Mouse (Mus musculus) megakaryocyte, adult 5-6 weeks (primary cell): ENCODE data around the gene Ifnl2. TPM values are rescaled to one million over a fixed set of nuclear protein-coding genes. Genes with fewer than 3 reads are reported as not detected.
"Not testable (repeated sequence)": the region's sequence is repeated elsewhere in the genome, so short reads cannot be mapped to it uniquely, and the experiment has no call there.

Source experiments
- ATAC-seq: 2 replicates; pipeline ENCODE4 v1.8.0; 2016; ENCODE audit warnings: mild to moderate bottlenecking, inconsistent platforms; ENCODE audit not compliant: poor library complexity, severe bottlenecking
- total RNA-seq, 2 experiments: library from RNA; stranded (forward) in 1 of 2; stranded (reverse) in 1 of 2; fragments of 153-499, 151-499 nt in 1 of 2; fragments of 221-1000, 200-1000 nt in 1 of 2; gene quantifications; 2 replicates each; pipeline versions ENCODE4 v1.2.3 to v1.2.4; 2015 to 2017

Ifnl2 gene
- total RNA-seq (2015): not detected in 2 replicates
- total RNA-seq (2017): not detected in 2 replicates

DNA sequence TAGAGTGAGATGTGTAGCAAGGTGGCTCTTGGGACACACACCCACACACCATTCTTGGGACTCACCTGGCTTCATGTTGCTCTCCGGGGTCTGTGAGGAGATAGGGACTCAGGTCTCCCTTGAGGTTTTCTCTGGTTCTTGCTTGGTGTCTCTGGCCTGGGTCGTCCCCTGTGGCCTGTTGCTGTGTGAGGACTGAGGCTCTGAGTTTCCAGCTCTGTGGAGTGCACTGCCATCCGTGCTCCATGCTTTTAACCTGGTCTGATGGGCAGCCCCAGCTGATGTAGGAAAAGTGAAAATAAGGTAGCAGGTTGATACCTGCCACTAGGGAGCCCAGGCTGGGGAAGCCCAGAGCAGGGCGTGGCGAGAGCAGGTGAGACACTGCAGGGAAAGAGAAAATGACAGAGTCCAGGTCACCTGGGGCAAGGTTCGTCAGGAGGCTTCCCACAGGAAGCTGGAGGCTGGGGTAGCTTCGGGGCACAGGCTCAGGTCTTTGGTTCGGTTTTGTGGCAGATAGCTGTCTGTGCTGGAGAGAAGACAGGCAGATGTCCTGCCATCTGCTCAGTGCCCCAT is at the start of gene Ifnl2:
Gene Ifnl2 (minus strand): TSS at position 51 of the 570 bp plus-strand sequence.
- not testable (repeated sequence) for ATAC-seq

DNA sequence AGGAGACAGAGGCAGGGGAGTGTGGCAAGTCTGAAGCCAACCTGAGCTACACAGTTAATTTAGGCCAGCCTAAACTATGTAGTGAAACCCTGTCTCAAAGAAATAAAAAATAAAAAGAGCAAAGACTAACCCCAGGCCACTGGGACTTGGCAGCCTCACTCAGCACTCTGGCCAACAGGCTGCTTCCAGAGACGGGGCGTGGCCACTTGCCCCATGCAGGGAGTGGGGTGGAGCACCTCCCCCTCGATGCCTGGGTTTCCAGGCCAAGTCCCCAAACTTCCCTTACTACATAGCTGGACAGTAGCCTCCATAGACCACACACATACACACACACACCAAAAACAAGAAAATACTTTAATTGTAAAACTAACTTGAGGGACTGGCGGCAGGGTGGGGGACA is 48.2 kb upstream of the Ifnl2 start:
- no peak for ATAC-seq

DNA sequence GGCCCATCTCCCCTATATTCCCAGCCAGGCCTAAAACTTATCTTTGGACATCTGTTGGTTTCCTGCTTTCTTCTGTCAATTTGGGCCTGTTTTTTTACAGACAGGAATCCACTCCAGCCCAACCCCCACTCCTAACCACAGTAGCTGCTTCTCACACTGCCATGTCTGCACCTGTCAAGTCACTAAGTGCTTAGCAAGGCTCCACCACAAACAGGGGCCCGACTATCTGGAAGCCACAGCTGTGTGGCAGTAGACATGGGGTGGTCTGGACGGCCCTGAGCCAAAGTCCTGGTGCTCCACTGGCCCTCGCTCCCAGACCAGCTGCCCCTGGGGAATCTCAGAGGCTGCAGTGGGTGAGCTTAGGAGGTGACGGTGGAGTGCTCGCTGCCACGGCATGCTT is 47.5 kb upstream of the Ifnl2 start:
- no peak for ATAC-seq

DNA sequence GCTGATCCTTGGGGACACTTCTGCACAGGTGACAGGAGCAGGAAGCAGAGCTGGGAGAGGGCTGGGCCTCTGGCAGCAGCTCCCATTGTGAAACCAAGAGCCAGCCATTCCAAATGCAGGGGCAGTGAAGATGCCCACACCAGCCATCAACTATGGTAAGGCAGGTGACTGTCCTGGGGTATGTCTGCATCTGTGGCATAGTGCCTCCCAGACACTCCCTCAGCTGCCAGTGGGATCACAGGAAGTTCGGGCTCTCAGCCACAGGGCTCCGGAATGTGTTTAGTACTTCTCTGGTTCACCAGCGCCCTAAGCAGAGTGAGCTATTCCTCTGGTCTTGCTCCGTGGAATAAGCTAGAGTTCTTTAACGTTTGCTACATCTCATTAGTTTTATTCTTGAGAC is 46.8 kb upstream of the Ifnl2 start:
- no peak for ATAC-seq

DNA sequence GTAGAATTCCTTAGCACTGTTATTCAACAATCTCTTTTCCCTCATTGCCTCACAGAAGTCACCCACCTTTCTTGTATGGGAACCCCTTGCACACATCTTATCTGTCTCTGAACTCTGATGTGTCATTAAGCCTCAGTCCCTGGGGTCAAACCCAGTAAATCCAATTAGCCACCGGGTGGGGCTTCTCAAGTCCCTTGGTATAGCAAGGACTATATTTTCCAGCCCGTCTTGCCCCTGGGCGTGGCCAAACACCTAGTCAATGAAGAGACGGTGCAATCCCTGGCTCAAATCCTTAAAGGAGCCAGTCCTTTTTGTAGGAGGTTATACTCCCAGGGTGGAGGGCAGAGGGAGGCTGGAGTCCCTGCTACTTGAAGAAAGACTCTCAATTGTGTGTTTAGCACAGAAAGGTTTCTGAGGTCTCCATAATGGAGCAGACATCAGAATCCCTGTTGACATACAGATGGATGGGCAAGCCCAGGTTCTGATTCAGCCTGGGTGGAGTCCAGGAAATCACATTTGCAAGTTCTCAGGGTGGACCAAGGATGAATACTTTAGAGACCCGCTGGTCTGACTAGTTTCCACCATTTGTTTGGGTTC is 45.8 kb upstream of the Ifnl2 start:
- ATAC-seq: no peak

DNA sequence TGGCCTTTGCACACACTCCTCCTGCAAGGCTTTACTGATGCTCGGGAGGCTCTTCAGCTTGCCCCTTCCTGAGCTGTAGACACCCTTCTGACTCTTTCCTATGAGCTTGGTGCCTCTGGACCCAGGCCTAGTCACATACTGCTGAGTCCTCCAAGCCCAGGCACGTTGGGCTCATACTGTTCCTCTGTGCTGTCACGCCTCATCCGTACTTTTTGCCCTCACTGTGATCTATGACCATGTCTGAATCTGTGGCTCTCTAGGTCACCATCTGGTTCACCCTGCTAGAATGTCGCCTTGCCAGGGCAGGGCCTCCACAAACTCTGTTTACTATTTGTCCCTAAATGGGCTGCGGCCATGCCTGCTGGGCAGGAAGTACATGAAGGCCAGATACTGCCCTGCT is 42.8 kb upstream of the Ifnl2 start:
- ATAC-seq: no peak

DNA sequence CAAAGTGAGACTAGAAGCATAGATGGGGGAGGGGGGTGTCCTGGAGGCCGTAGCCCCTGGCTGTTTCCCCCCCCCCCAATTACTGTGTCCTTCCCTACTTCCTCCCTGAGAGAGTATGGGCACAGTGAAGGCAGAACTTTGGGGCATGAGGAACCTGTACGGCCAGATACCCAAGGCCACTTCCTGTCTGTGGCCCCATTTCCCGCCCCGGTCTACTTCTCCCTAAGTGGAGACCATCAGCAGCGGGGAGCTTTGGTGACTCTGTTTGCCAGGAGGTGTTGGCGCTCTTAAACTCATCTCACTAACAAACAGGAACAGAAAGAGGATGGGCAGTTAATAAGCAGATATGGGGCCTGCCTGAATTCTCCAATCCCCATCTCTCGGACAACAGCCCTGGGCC is 37.4 kb upstream of the Ifnl2 start:
- ATAC-seq: peak; percentile 92

DNA sequence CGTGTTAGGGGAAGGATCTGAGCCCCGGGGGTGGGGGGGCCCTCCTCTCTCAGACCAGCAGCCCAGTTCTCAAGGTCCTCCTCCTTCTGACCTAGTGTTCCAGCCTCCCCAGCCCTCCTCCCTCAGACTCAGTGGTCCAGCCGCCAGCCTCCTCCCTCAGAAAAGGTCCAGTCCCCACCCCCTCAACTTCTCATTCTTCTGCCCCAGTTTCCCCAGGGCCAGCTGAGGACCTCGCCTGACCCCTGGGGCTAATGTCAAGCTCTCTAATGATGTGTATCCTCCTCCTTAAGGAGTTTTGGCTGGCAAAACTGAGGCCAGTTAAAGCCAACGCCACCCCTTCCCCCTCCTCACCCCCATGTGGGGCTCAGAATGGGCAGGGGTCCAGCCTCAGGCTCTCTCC is 36.9 kb upstream of the Ifnl2 start, which contains the start of gene Nccrp1:
Gene Nccrp1 (minus strand): TSS at position 101 of the 400 bp plus-strand sequence.
- no peak for ATAC-seq

DNA sequence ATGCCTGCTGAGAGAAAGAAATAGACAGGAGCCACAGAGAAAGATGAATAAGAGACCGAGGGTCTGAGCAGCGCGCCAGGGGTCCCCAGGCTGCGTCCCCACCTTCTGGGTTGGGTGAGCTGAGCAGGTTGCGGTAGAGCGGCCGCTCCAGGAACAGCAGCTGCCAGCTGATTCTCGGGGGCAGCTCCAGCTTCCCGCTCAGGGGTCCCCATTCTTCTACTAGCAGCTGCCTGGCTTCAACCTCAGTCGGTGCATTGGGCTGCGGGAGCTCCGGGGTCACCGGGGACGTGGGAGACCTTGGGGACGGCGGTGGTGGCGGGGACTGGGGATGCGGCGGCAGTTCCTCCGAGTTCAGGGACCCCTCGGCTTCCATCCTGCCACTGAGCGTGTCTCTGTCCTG is 36.4 kb upstream of the Ifnl2 start:
- no peak for ATAC-seq

DNA sequence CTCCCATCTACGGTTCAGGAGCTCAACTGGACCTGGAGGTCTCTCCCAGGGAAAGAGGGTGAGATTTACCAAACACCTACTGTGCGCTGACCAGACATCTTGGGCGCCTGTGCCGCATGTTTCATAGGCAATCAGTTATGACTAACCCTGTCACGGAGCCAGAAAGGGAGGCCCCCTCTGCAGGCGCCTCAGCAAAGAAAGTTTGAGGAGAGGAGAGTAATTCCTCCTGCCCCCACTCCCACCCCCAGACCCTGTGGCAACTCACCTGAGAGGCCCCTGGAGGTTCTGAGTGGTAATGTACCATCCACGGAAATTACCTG is 35.6 kb upstream of the Ifnl2 start:
- no peak for ATAC-seq

DNA sequence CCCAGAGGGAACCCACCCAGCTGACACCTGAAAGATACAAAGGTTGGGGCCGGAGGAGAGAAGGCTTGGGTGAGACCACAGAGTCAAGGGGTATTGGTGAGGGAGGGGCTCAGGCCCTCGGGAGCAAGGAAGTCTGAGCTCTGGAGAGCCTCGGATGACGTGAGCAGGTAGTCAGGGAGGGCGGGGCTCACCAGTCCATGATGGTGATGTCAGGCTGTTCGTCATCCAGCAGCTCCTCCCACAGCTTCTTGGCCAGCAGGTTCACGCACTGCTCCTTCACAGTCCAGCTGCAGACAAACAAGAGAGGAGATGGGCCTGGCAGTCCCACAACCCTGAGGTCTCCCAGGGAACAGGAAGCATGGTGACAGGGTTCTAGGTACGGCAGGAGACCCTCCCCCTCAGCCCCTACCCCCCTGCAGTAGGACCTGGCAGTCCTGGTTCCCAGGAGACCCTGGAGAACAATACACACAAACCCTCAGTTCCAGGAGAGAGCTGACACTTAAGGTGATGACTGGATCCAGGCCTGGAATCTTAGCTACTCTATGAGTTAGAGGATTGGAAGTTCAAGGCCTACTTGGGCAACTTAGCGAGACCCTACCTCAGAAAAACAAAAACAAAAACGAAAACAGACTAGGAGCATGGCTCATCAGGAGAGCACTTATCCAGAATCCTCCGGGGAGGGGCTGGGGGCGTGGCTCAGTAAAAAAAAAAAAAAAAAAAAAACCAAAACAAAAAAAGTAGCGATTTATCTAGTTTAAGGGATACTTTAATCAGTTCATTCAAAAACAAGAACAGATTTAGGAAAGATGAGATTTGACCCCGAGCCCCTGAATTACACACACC is 35.0 kb upstream of the Ifnl2 start:
- no peak for ATAC-seq

DNA sequence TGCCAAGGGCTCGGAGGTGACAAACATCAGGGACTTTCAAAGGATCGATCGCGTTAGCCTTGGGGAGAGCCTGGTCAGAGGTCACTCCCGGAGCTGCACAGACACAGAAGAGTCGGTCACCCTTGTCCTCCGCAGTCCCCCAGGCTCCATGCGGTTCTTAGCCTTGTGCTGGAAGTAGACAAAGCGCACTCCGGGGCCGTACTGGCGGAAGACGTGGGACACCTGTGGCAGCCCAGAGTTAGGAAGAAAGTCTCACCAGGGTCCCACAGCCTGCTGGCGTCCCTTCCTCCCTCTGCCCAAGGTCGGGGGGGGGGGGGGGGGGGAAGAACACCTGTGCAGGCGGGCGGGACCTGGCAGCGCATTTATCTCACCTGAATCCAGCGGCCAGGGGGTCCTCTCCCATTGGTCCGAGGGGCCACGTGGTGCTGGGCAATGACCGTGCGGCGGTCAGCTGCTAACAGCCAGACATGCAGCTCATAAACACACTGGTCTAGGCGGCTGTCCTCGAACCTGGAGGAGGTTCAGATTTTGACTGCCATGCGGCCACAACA is 33.9 kb upstream of the Ifnl2 start:
- ATAC-seq: no peak

DNA sequence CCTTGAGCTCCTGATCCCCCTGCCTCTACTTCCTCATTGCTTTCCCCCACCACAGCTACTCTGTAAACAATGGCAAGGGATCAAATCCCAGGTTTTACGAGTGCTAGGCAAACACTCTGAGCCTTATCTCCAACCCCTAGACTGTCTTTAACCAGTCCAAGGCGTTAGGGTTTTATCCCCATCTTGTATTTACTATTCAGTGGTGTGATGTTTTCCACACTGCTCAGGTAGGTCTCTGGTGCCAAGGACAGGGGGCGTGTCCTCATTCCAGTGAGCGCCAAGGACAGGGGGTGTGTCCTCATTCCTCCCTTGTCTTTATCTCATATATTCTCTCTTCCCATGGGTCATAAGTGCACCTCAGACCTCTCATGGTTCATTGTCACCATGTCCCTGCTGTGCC is 30.3 kb upstream of the Ifnl2 start, which contains the start of gene Sycn:
Gene Sycn (plus strand): TSS at position 360 of the 400 bp plus-strand sequence.
- no peak for ATAC-seq

DNA sequence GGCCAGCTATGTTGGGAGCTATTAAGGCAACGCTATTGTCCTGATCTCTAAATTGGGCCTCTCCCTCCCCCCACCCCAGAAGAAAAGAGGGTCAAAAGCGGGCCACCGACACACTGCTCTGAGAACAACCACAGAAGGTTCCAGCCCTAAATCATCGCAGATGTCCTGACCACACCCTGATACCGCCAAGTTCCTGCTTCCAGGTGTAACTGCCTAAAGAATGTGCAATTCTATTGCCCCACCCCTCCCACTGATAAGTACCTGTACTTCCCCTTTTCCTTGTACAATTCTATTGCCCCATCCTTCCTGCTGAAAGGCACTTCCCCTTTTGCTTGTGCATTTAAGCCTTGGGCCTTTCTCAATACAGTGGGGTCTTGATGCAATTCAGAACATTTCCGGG is 28.6 kb upstream of the Ifnl2 start:
- ATAC-seq: not testable (repeated sequence)

DNA sequence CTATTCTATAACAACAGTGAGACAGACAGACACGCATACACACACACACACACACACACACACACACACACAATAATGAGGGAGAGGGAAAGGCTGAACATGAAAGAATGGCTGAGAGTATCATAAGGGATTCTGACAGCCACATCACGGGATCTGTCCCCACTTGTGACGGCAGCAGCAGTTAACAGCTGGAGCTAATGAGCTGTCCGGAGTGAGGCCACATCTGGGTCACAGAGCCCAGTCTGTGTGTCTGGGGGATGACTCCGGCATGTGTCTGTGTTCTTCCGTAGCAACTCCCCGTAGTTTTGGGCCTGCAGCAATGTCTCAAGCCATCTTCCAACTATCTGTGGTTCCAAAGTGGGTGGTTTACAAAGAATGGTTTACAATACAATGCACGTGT is 21.8 kb upstream of the Ifnl2 start:
- no peak for ATAC-seq

DNA sequence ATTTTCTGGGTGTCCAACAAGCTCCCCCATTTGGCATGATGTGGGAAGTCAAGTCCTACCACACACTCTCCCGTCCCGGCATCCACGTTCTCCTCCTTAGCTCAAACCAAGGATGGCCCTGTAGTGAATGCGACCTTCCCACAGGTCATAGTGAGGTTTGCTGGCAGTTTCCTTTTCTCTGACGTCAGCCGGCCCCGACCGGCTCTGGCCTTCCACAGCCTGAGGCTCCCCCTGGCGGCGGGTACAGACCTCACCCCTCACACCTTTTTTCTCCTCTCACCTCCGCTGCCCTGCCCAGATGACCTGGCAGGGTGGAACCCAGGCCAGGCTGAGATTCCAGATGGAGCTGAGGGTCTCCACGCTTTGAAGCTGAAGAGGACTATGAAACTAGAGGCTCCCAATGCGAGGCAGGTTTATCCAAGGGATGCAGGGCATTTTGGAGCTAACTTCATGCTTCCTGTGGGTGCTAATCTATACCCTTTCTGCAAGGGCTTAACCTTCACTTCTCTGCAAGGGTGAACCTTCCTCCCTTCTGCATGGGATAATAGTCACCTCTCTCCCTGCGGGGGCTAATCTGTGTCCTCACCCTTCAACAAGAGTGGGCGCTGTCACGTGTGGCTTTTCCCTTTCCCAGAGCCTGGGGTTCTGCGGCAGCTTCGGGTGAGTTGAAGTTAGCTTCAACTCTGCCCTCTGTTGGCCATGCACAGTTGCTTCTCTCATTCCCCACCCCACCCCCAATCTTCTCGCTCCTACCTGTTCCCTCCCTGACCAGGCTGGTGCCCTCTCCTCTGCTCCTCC is 17.9 kb upstream of the Ifnl2 start:
- ATAC-seq: peak; percentile 98

DNA sequence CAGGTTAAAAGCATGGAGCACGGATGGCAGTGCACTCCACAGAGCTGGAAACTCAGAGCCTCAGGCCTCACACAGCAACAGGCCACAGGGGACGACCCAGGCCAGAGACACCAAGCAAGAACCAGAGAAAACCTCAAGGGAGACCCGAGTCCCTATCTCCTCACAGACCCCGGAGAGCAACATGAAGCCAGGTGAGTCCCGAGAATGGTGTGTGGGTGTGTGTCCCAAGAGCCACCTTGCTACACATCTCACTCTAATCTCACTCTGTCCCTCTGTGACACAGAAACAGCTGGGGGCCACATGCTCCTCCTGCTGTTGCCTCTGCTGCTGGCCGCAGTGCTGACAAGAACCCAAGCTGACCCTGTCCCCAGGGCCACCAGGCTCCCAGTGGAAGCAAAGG is 12.3 kb upstream of the Ifnl2 start, which contains the start of gene Ifnl3:
Gene Ifnl3 (plus strand): TSS at position 301 of the 400 bp plus-strand sequence.
- not testable (repeated sequence) for ATAC-seq

DNA sequence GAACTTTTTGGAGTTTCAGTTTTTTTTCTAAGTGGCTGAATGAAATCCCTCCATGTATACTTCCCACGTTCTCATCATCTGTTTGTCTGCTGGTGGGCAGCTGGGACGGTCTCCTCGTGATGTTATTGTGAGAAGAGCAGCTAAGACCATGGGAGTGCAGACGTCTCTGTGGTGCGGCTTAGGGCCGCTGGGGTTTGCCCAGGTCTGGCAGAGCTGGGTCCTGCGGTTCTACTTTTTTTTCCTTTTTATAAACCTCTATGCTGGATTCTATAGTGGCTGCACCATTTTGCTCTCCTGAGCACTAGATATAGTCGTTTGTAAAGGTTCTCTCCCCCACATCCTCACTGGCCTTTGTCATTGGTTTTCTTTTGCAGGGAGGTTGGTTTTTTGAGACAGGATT is 1.2 kb upstream of the Ifnl2 start:
- no peak for ATAC-seq

DNA sequence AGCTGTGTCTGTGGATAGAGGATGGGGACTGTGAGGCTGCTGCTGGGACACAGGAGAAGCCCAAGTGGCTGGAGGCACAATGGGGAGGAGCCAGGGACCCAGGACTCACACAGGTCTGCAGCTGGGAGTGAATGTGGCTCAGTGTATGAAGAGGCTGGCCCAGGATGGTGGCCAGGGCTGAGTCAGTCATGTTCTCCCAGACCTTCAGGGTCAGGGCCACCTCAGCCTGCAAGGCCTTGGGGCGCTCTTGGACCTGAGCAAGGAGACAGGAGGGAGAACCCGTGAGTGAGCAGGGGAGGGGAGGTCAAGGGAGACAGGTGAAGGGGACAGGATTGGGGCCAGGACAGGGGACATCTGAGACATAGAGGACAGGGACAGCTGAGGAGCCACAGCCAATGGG is 1.1 kb downstream of the Ifnl2 start:
- ATAC-seq: not testable (repeated sequence)

DNA sequence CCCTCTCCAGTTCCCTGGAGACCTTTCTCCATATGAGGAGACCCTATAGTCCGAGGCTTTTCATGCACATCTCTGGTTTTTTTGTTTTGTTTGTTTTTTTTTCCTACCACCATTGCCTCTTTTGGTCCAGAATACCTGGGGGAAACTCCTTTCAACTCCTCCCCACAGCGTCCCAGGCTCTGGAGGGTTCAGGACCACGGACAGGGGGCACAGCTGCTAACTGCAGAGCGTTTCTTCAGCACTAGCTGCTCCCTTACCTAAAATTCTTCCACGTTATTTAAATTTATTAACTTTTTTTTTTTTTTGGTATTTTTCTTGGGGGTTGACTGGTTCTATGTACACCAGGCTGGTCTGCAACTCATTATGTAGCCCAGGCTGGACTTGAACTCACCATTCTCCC is 4.7 kb downstream of the Ifnl2 start:
- ATAC-seq: no peak

DNA sequence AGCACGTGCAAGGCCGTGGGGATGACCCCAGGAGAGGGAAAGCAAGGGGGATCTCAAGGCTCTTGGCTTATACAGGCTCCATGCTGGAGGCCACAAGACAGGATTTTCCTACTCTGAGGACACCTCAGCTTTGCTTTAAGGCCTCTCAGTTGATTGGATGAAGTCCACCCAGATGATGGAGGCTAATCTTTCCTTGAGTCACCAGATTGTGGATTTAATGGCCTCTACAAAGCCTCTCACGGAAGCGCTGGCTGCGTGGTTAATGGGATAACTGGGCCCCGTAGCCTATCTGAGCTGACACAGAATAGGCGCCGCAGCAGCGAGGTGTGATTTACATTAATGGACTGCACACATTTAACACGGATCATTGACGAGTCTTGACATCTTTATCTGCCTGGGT is 14.8 kb downstream of the Ifnl2 start:
- no peak for ATAC-seq
